Mouse (Mus musculus) forebrain, embryonic 10.5 days (tissue): ENCODE measurements around the gene Tenm4. TPM values are rescaled to one million over a fixed set of nuclear protein-coding genes. Genes with fewer than 3 reads are reported as not detected.

Experiments
- DNase-seq: peaks from one replicate; pipeline ENCODE4 v3.0.0-alpha.2; 2017; ENCODE audit warnings: low spot score; ENCODE audit errors: extremely low spot score
- H3K27ac ChIP-seq: fragments of 300-500 bp; sonication (generic); 2 replicates; pipeline ENCODE4 v1.5.1; 2016; ENCODE audit warnings: mild to moderate bottlenecking
- H3K27me3 ChIP-seq: fragments of 300-500 bp; sonication (generic); 2 replicates; pipeline ENCODE4 v1.6.1; 2016; ENCODE audit warnings: mild to moderate bottlenecking; ENCODE audit not compliant: poor library complexity, severe bottlenecking
- H3K36me3 ChIP-seq: fragments of 300-500 bp; sonication (generic); replicated peaks from 2 replicates; pipeline ENCODE4 v1.6.1; 2016; ENCODE audit warnings: mild to moderate bottlenecking, moderate library complexity
- H3K4me1 ChIP-seq: fragments of 300-500 bp; sonication (generic); 2 replicates; pipeline ENCODE4 v1.6.1; 2016
- H3K4me3 ChIP-seq: fragments of 300-500 bp; sonication (generic); 2 replicates; pipeline ENCODE4 v1.5.1; 2016; ENCODE audit warnings: mild to moderate bottlenecking, moderate library complexity
- H3K9me3 ChIP-seq: fragments of 300-500 bp; sonication (generic); 2 replicates; pipeline ENCODE4 v1.6.1; 2016; ENCODE audit warnings: mild to moderate bottlenecking, moderate library complexity
- WGBS: fragments of 180-500 bp; shearing (Covaris S2); methylation state at CpG from one replicate; pipeline ENCODE4 v1.1.7; 2016; 5-methylcytosine and 5-hydroxymethylcytosine counted together
- polyA plus RNA-seq: library from polyadenylated mRNA; unstranded; fragments of >200 nt; fragmentation: Nextera tagmentation; extraction: Ambion mirVana; gene quantifications from 2 replicates; pipeline ENCODE4 v1.2.1, GENCODE M21; 2016

The Tenm4 gene
- polyA plus RNA-seq, result 22.1 and 27.9 TPM in 2 replicates

GRCm38 (mm10) chr7:96170924-96171595, at the start of gene Tenm4:
Gene Tenm4, plus strand, starts transcription at chr7:96171246.
- H3K36me3 ChIP-seq, result no peaks in the 10 kb centered on the region
- H3K9me3 ChIP-seq, result no peaks in the 10 kb centered on the region
- peaks cover 36% of the 10 kb centered on the region for H3K27me3 ChIP-seq
- H3K27ac ChIP-seq, result no peak within 1 kb of the TSS; the same call in 1 of the 2 replicates
- peaks cover 41% of the 10 kb centered on the region for H3K4me1 ChIP-seq
- H3K4me3 ChIP-seq, result no peak within 1 kb of the TSS
- DNase-seq, result no peak
- WGBS, result 44% methylated on average over 14 of the region's 14 CpGs

- no peak overlapping the region for H3K4me3 ChIP-seq
- 39% methylated on average over 4 of the region's 4 CpGs for WGBS
- H3K4me1 ChIP-seq, result no peaks in the 10 kb centered on the region
- H3K27me3 ChIP-seq, result no peaks in the 10 kb centered on the region
- no peak for DNase-seq
- H3K9me3 ChIP-seq, result no peaks in the 10 kb centered on the region
- H3K36me3 ChIP-seq, result no peaks in the 10 kb centered on the region
- no peak overlapping the region for H3K27ac ChIP-seq
Observed at GRCm38 (mm10) chr7:96130763-96131162, 40.3 kb upstream of the Tenm4 start.

GRCm38 (mm10) chr7:96131175-96131574, 39.9 kb upstream of the Tenm4 start:
- H3K4me3 ChIP-seq, result no peak overlapping the region
- no peaks in the 10 kb centered on the region for H3K36me3 ChIP-seq
- 85% methylated on average over 1 of the region's 1 CpGs for WGBS
- no peak overlapping the region for H3K27ac ChIP-seq
- DNase-seq, result no peak
- H3K27me3 ChIP-seq, result no peaks in the 10 kb centered on the region
- no peaks in the 10 kb centered on the region for H3K9me3 ChIP-seq
- no peaks in the 10 kb centered on the region for H3K4me1 ChIP-seq

- Histone ChIP-seq H3K9me3 (no peaks in the 10 kb centered on the region), H3K27ac (no peak overlapping the region), H3K4me1 (no peaks in the 10 kb centered on the region), H3K27me3 (no peaks in the 10 kb centered on the region), H3K4me3 (no peak overlapping the region), H3K36me3 (no peaks in the 10 kb centered on the region)
- no peak for DNase-seq
- WGBS, result 88% methylated on average over 6 of the region's 6 CpGs
Observed at GRCm38 (mm10) chr7:96136497-96136961, 34.5 kb upstream of the Tenm4 start.

- DNase-seq, result no peak
- WGBS, result 92% methylated on average over 4 of the region's 4 CpGs
Observed at GRCm38 (mm10) chr7:96141876-96142275, 29.2 kb upstream of the Tenm4 start.

GRCm38 (mm10) chr7:96142973-96143596, 28.0 kb upstream of the Tenm4 start:
- H3K27ac ChIP-seq, result no peak overlapping the region
- H3K27me3 ChIP-seq, result peaks cover 17% of the 10 kb centered on the region
- no peak overlapping the region for H3K4me3 ChIP-seq
- H3K36me3 ChIP-seq, result no peaks in the 10 kb centered on the region
- H3K4me1 ChIP-seq, result no peaks in the 10 kb centered on the region
- DNase-seq, result no peak
- WGBS, result 84% methylated on average over 3 of the region's 3 CpGs
- H3K9me3 ChIP-seq, result no peaks in the 10 kb centered on the region; the same call in 1 of the 2 replicates

More at GRCm38 (mm10) chr7:96141876-96142275, 29.2 kb upstream of the Tenm4 start:
- no peaks in the 10 kb centered on the region for H3K36me3 ChIP-seq
- no peak overlapping the region for H3K27ac ChIP-seq
- H3K4me3 ChIP-seq, result no peak overlapping the region
- no peaks in the 10 kb centered on the region for H3K4me1 ChIP-seq
- 0 out of 2 replicates have a peak, but pooled peaks cover 7% of the 10 kb centered on the region for H3K27me3 ChIP-seq
- no peaks in the 10 kb centered on the region; the same call in 1 of the 2 replicates for H3K9me3 ChIP-seq

- Histone ChIP-seq H3K27me3 (peaks cover 59% of the 10 kb centered on the region), H3K4me3 (no peak overlapping the region), H3K9me3 (no peaks in the 10 kb centered on the region; the same call in 1 of the 2 replicates), H3K4me1 (peaks cover 8% of the 10 kb centered on the region), H3K27ac (no peak overlapping the region), H3K36me3 (no peaks in the 10 kb centered on the region)
- WGBS, result 88% methylated on average over 4 of the region's 4 CpGs
- no peak for DNase-seq
Observed at GRCm38 (mm10) chr7:96147436-96147835, 23.6 kb upstream of the Tenm4 start.

GRCm38 (mm10) chr7:96148191-96148590, 22.9 kb upstream of the Tenm4 start:
- Histone ChIP-seq H3K27ac (no peak overlapping the region), H3K9me3 (no peaks in the 10 kb centered on the region; the same call in 1 of the 2 replicates), H3K4me1 (peaks cover 15% of the 10 kb centered on the region), H3K27me3 (peaks cover 59% of the 10 kb centered on the region), H3K36me3 (no peaks in the 10 kb centered on the region), H3K4me3 (no peak overlapping the region)
- no peak for DNase-seq
- WGBS, result 85% methylated on average over 4 of the region's 4 CpGs

GRCm38 (mm10) chr7:96151277-96151676, 19.8 kb upstream of the Tenm4 start:
- Histone ChIP-seq H3K27me3 (peaks cover 79% of the 10 kb centered on the region), H3K36me3 (no peaks in the 10 kb centered on the region), H3K4me1 (peaks cover 25% of the 10 kb centered on the region), H3K27ac (no peak overlapping the region), H3K9me3 (no peaks in the 10 kb centered on the region; the same call in 1 of the 2 replicates), H3K4me3 (no peak overlapping the region)
- DNase-seq, result peak; percentile 44
- WGBS, result 43% methylated on average over 3 of the region's 3 CpGs

GRCm38 (mm10) chr7:96151961-96152360, 19.1 kb upstream of the Tenm4 start:
- Histone ChIP-seq H3K4me1 (peaks cover 25% of the 10 kb centered on the region), H3K27me3 (peaks cover 86% of the 10 kb centered on the region), H3K4me3 (no peak overlapping the region), H3K36me3 (no peaks in the 10 kb centered on the region), H3K9me3 (no peaks in the 10 kb centered on the region), H3K27ac (peak overlapping the region; percentile 80)
- 6% methylated on average over 5 of the region's 5 CpGs for WGBS
- DNase-seq, result no peak

GRCm38 (mm10) chr7:96152431-96152830, 18.6 kb upstream of the Tenm4 start:
- peaks cover 86% of the 10 kb centered on the region for H3K27me3 ChIP-seq

GRCm38 (mm10) chr7:96152924-96153359, 18.1 kb upstream of the Tenm4 start:
- Histone ChIP-seq H3K4me1 (peaks cover 25% of the 10 kb centered on the region), H3K36me3 (no peaks in the 10 kb centered on the region), H3K27me3 (peaks cover 86% of the 10 kb centered on the region), H3K9me3 (no peaks in the 10 kb centered on the region), H3K27ac (peak overlapping the region; percentile 80), H3K4me3 (peak overlapping the region; percentile 44)
- DNase-seq, result peak; percentile 93
- 1% methylated on average over 10 of the region's 10 CpGs for WGBS

More at GRCm38 (mm10) chr7:96152431-96152830, 18.6 kb upstream of the Tenm4 start:
- WGBS, result 1% methylated on average over 4 of the region's 4 CpGs
- no peaks in the 10 kb centered on the region for H3K9me3 ChIP-seq
- H3K4me3 ChIP-seq, result peak overlapping the region; percentile 44
- no peaks in the 10 kb centered on the region for H3K36me3 ChIP-seq
- H3K4me1 ChIP-seq, result peaks cover 25% of the 10 kb centered on the region
- DNase-seq, result peak; percentile 33
- H3K27ac ChIP-seq, result peak overlapping the region; percentile 80

GRCm38 (mm10) chr7:96154025-96154424, 17.0 kb upstream of the Tenm4 start:
- Histone ChIP-seq H3K36me3 (no peaks in the 10 kb centered on the region), H3K27ac (no peak overlapping the region), H3K4me3 (no peak overlapping the region), H3K27me3 (peaks cover 86% of the 10 kb centered on the region), H3K4me1 (peaks cover 28% of the 10 kb centered on the region), H3K9me3 (no peaks in the 10 kb centered on the region)
- WGBS, result 68% methylated on average over 3 of the region's 3 CpGs
- no peak for DNase-seq
